Mouse (Mus musculus): ENCODE results near the gene Pomt1.
A peak's percentile ranks its signal among the peaks of the same experiment; 100 is the strongest.
"Not testable (repeated sequence)": the region's sequence is repeated elsewhere in the genome, so short reads cannot be mapped to it uniquely, and the experiment has no call there.

The Pomt1 gene

GRCm38 (mm10) chr2:32282727-32283126 lies 46.3 kb downstream of the Pomt1 start:
- peak; percentile 32 for DNase-seq (ENCODE audit: low spot score)

- DNase-seq (ENCODE audit: low spot score), result no peak
Observed at GRCm38 (mm10) chr2:32283986-32284385, 47.6 kb downstream of the Pomt1 start.

GRCm38 (mm10) chr2:32287334-32287840 lies 51.0 kb downstream of the Pomt1 start, which contains the start of gene Golga2:
Gene Golga2 (plus strand): TSS chr2:32287384.
- no peak for DNase-seq (ENCODE audit: low spot score)

GRCm38 (mm10) chr2:32287923-32288367 lies 51.6 kb downstream of the Pomt1 start, which contains the start of gene Swi5:
Gene Swi5 (minus strand): TSS chr2:32288075.
- DNase-seq (ENCODE audit: low spot score), result peak; percentile 98

- no peak for DNase-seq (ENCODE audit: low spot score)
Observed at GRCm38 (mm10) chr2:32288371-32288931, 52.1 kb downstream of the Pomt1 start.

GRCm38 (mm10) chr2:32289578-32289977 lies 53.2 kb downstream of the Pomt1 start:
- no peak for DNase-seq (ENCODE audit: low spot score)

- no peak for DNase-seq (ENCODE audit: low spot score)
Observed at GRCm38 (mm10) chr2:32294348-32294747, 58.0 kb downstream of the Pomt1 start.

GRCm38 (mm10) chr2:32295285-32295684 lies 58.9 kb downstream of the Pomt1 start:
- no peak for DNase-seq (ENCODE audit: low spot score)

- not testable (repeated sequence) for DNase-seq (ENCODE audit: low spot score)
Observed at GRCm38 (mm10) chr2:32295842-32296241, 59.5 kb downstream of the Pomt1 start.

GRCm38 (mm10) chr2:32299469-32299868 lies 63.1 kb downstream of the Pomt1 start:
- no peak for DNase-seq (ENCODE audit: low spot score)

- DNase-seq (ENCODE audit: low spot score), result no peak
Observed at GRCm38 (mm10) chr2:32302952-32303351, 66.6 kb downstream of the Pomt1 start.

- peak; percentile 45 for DNase-seq (ENCODE audit: low spot score)
Observed at GRCm38 (mm10) chr2:32304145-32304832, 67.9 kb downstream of the Pomt1 start.

All from urinary bladder, postnatal 25 days (tissue).